Mouse (Mus musculus) testis, adult 2 months (tissue): ENCODE data around the gene Nova2. TPM values are rescaled to one million over a fixed set of nuclear protein-coding genes. Genes with fewer than 3 reads are reported as not detected.

Experiments used
- H3K27ac ChIP-seq: fragments of 200-500 bp; 2 replicates; pipeline ENCODE4 v1.5.1; 2012; ENCODE audit warnings: low read depth, low read length; ENCODE audit not compliant: control insufficient read depth, insufficient read depth
- H3K27me3 ChIP-seq: fragments of 200-500 bp; 2 replicates; pipeline ENCODE4 v1.6.1; 2012; ENCODE audit warnings: mild to moderate bottlenecking, low read length, moderate library complexity; ENCODE audit not compliant: control insufficient read depth, insufficient read depth
- H3K36me3 ChIP-seq: fragments of 200-500 bp; 2 replicates; pipeline ENCODE4 v1.6.1; 2012; ENCODE audit warnings: mild to moderate bottlenecking, low read length; ENCODE audit not compliant: control insufficient read depth, insufficient read depth
- H3K4me1 ChIP-seq: fragments of 200-500 bp; 2 replicates; pipeline ENCODE4 v1.6.1; 2012; ENCODE audit warnings: low read length; ENCODE audit not compliant: control insufficient read depth, insufficient read depth
- H3K4me3 ChIP-seq: fragments of 200-500 bp; 2 replicates; pipeline ENCODE4 v1.5.1; 2012; ENCODE audit warnings: low read depth, mild to moderate bottlenecking, low read length, moderate library complexity, mixed read lengths; ENCODE audit not compliant: control insufficient read depth
- CTCF ChIP-seq: fragments of 200-500 bp; IDR thresholded peaks from 2 replicates; pipeline ENCODE4 v1.5.1; 2012; ENCODE audit warnings: low read depth, mild to moderate bottlenecking, inconsistent platforms, low read length, moderate library complexity; ENCODE audit not compliant: control insufficient read depth, insufficient read depth, insufficient replicate concordance
- POLR2A ChIP-seq: fragments of 200-500 bp; IDR thresholded peaks from 2 replicates; pipeline ENCODE4 v1.6.1; 2012; ENCODE audit warnings: low read depth, mild to moderate bottlenecking, inconsistent platforms, low read length, moderate library complexity; ENCODE audit not compliant: control insufficient read depth
- polyA plus RNA-seq: library from polyadenylated mRNA; depleted of rRNA; stranded (reverse); fragments of >200 nt; gene quantifications from 2 replicates; pipeline ENCODE4 v1.2.3, GENCODE M21; 2012

Gene Nova2
- polyA plus RNA-seq, 1 experiment, result 2.4 TPM

DNA sequence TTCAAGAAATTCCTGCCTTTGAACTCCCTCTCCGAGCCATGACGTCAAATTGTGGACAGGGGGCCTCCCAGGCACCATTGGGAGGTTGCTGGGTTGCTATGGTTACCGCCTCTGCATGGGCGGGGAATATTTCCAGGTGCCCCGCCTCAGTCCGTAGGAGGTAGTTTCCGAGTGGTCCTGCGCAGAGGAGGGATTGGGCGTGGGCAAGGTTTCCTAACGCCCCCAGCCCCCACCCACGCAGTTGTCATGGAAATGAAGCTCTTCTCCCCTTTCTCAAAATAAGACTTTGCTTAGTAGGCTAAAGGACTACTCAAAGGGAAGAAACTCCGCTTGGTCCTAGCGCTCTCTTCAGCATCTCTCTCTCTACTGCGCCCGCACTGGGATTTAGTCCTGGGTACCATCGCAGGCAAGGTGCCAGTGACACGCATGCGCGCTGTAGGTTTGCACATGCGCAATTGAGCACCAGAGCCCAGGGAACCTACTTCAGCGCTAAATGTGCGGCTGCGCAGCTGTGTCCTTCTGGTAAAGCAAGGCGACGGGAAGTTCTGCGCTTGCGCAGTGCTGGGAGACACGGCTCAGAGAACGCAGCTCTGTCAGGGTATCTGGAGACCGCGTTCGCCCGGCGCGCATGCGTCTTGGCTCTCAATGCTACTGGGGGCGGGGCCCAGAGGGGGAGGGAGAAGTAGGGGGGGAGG is 65.1 kb downstream of the Nova2 start, which contains the start of gene Mypop:
Gene Mypop, plus strand, starts transcription at position 645 of the 695 bp plus-strand sequence.
- H3K27ac ChIP-seq, result peak within 1 kb of the TSS; percentile 78
- TF ChIP-seq CTCF (no peak), POLR2A (peak; percentile 67)
- H3K27me3 ChIP-seq, result no peaks in the 10 kb centered on the region
- peaks cover 22% of the 10 kb centered on the region for H3K4me1 ChIP-seq
- no peaks in the 10 kb centered on the region for H3K36me3 ChIP-seq
- H3K4me3 ChIP-seq, result peak within 1 kb of the TSS; percentile 90

DNA sequence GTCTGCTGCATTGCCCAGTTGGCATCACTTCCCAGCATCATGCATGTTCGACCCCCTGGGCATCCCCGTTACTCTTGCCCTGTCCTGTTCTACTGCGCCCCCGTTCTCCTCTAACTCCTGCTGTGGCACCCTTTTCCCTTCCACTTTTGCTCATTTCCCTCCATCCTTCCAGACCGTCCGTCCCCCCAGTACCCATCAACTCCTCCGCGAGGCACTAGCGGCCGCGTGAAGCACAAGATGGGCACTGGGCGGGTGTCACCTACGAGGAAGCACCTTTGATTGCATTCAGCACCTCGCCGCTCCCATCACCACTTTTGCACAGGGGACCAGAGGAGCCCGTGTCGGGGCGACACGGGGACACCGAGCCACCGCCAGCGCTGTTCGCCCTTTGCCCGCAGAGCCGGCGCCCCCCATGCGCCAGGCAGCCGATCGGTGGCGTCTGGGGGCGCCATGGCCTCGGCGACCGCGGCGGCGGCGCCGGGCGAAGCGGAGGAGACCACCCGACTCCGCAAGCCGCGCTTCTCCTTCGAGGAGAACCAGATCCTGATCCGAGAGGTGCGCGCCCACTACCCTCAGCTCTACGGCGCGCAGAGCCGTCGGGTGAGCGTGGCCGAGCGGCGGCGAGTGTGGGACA is 66.1 kb downstream of the Nova2 start:
- Histone ChIP-seq H3K36me3 (no peaks in the 10 kb centered on the region), H3K27ac (peak overlapping the region; percentile 78), H3K4me1 (peaks cover 22% of the 10 kb centered on the region), H3K4me3 (peak overlapping the region; percentile 90), H3K27me3 (no peaks in the 10 kb centered on the region)
- no peak; the same call in 1 of the 2 replicates for TF ChIP-seq POLR2A
- no peak for TF ChIP-seq CTCF

DNA sequence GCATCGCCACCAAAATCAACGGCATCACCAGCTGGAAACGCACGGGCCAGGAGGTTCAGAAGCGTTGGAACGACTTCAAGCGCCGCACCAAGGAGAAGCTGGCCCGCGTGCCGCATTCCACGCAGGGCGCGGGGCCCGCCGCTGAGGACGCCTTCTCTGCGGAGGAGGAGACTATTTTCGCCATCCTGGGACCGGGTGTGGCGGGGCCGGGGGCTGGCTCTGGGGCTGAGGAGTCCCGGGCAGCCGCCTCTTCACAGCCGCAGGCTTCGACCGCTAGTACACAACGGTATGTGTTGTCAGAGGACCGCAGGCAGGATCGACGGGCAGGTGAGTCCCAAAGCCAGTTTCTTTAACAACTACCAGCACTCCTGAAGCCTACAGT is 66.6 kb downstream of the Nova2 start:
- H3K27ac ChIP-seq, result peak overlapping the region; percentile 78
- H3K27me3 ChIP-seq, result no peaks in the 10 kb centered on the region
- peak overlapping the region; percentile 90 for H3K4me3 ChIP-seq
- no peaks in the 10 kb centered on the region for H3K36me3 ChIP-seq
- peaks cover 22% of the 10 kb centered on the region for H3K4me1 ChIP-seq
- TF ChIP-seq CTCF, result no peak
- no peak for TF ChIP-seq POLR2A

DNA sequence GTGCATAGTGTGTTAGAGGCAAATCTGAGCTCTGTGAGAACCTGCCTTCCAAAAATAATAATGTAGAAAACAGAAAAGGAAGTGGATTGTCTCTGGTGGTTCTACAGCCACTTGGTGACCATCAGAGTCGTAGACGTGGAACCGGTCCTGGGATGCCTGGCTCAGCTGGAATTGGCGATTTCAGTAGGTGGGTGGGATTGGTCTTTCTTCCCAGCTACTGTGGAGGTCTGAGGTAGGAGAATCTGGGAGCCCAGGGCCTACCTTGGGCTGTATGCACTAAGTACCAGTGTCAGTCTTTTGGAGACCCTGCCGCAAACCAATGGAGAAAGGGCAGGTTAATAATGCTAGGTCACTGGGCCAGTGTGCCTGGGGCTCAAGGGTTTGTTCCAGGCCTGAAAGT is 67.3 kb downstream of the Nova2 start:
- H3K36me3 ChIP-seq, result no peaks in the 10 kb centered on the region
- no peaks in the 10 kb centered on the region for H3K27me3 ChIP-seq
- TF ChIP-seq POLR2A (no peak), CTCF (no peak)

DNA sequence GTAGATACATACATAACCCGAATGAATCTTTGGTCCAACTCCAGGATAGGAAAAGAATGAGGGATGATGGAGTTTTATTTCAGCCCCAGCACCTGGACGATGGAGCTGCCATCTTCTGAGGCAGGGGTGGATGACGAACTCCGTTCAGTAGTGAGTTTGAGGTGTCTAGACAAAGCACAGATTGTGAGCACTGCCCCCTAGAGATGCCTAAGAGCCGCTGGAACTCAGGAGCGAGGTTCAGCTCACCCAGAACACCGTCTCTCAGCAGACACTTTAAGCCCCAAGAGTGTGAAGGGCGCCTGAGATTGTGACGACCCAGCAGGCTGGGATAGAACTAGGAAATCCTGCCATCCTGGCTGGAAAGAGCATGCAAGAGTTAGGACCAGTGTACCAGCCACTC is 73.1 kb downstream of the Nova2 start:
- no peaks in the 10 kb centered on the region for H3K36me3 ChIP-seq
- no peak overlapping the region for H3K4me3 ChIP-seq
- TF ChIP-seq CTCF (no peak), POLR2A (no peak)
- H3K4me1 ChIP-seq, result peaks cover 24% of the 10 kb centered on the region
- H3K27me3 ChIP-seq, result no peaks in the 10 kb centered on the region
- no peak overlapping the region for H3K27ac ChIP-seq

More for the DNA sequence above, 67.3 kb downstream of the Nova2 start:
- Histone ChIP-seq H3K27ac (no peak overlapping the region), H3K4me1 (peaks cover 22% of the 10 kb centered on the region), H3K4me3 (peak overlapping the region; percentile 90; the same call in 1 of the 2 replicates)

DNA sequence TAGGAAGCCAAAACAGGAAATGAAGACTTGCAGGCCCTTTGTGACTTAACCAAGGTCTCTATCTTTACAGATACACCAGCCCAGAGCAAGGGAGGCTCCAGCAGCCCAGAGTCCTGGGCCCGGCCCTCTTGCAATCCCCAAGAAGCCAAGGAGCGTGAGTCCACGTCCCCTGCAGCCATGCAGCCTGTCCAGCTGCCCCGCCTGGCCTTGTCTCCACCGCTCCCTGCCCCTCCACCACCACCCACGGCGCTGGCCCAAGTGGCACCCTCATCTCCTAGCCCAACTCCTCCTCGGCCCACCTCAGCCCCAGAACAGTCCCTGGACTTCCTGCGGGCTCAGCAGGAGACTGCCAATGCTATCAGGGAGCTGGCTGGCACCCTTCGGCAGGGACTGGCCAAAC is 74.7 kb downstream of the Nova2 start:
- Histone ChIP-seq H3K27ac (no peak overlapping the region), H3K4me1 (peaks cover 34% of the 10 kb centered on the region), H3K27me3 (no peaks in the 10 kb centered on the region), H3K36me3 (no peaks in the 10 kb centered on the region), H3K4me3 (peak overlapping the region; percentile 68)
- TF ChIP-seq CTCF (no peak), POLR2A (no peak)

DNA sequence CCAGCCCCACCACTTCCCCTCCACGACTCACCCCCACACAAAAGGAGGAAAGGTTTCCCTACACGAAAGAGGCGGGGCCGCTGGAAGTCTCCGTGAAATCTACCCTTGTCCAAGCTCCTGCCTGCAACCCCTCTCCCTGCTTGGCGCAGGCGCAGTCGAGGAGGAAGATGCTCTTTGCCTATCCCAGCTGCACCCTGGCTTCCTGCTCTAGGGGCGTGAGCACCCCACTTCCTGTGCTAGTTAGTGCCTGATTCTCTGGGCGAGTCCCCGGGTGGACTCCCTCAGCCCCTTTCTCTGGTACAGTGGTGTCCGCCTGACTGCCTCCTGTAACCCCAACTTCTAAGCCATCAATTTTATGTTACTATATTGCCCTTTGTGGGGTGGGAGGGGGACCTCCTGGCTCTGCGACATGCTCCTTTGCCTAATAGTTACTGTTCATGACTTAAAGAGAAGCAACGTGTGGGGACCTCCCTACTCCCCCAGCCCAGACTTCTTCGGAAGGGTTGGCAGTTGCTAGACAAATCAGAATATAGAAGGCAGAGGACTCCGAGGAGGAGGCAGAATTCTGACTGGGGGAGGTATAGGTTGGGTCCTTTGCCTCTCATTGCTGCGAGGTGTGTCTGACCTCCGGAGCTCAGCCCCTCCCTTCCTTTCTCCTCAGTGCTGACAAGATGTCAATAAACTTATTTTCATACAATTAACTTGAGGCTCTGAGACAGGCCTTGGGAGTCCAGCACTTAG is 75.5 kb downstream of the Nova2 start:
- H3K27ac ChIP-seq, result no peak overlapping the region
- no peaks in the 10 kb centered on the region for H3K27me3 ChIP-seq
- peak overlapping the region; percentile 39 for H3K4me3 ChIP-seq
- H3K4me1 ChIP-seq, result peaks cover 39% of the 10 kb centered on the region
- TF ChIP-seq POLR2A, result no peak
- no peak for TF ChIP-seq CTCF
- H3K36me3 ChIP-seq, result no peaks in the 10 kb centered on the region
